Mouse (Mus musculus) bone marrow macrophage, adult 2 months (primary cell): ENCODE results near the gene Htr1f. TPM values are rescaled to one million over a fixed set of nuclear protein-coding genes. Genes with fewer than 3 reads are reported as not detected.
A peak's percentile ranks its signal among the peaks of the same experiment; 100 is the strongest.

ENCODE experiments used
- H3K27ac ChIP-seq: 2 replicates; pipeline ENCODE4 v1.5.1; 2012; ENCODE audit warnings: low read depth, low read length; ENCODE audit not compliant: insufficient read depth
- H3K4me1 ChIP-seq: 2 replicates; pipeline ENCODE4 v1.6.1; 2012; ENCODE audit warnings: low read length; ENCODE audit not compliant: control insufficient read depth, insufficient read depth
- H3K4me3 ChIP-seq: 2 replicates; pipeline ENCODE4 v1.5.1; 2012; ENCODE audit warnings: mild to moderate bottlenecking, low read length, moderate library complexity; ENCODE audit not compliant: insufficient read depth
- CTCF ChIP-seq: IDR thresholded peaks from 2 replicates; pipeline ENCODE4 v1.5.1; 2012; ENCODE audit warnings: low read depth, mild to moderate bottlenecking, low read length, moderate library complexity
- POLR2A ChIP-seq: IDR thresholded peaks from 2 replicates; pipeline ENCODE4 v1.6.1; 2012; ENCODE audit warnings: mild to moderate bottlenecking, low read depth, low read length, borderline replicate concordance
- polyA plus RNA-seq: library from polyadenylated mRNA; stranded (reverse); fragments of >200 nt; gene quantifications from 2 replicates; pipeline ENCODE4 v1.2.4, GENCODE M21; 2012; ENCODE audit not compliant: missing spikeins, insufficient read depth, insufficient read length

Gene Htr1f
- polyA plus RNA-seq, 1 experiment, result not detected

DNA sequence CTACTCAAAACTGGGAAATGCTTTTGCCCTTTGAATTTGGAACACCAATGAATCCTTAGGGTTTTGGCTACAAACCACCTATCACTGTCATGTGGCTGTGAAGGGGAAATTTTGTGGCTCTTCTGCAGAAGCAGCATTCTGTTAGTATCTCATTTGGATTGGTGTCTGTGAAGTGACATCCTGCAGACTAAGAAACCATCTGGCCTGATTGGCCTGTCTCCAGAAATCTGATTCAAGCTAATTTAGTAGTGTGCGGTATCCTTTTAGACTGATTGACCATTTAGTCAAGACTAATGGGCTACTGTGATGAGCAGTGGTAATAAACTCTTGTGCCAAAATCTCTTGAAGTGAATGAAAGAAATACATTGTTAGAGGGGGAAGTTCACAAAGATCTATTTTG, 76.0 kb downstream of the Htr1f start:
- TF ChIP-seq POLR2A (no peak), CTCF (no peak)
- Histone ChIP-seq H3K4me3 (no peak overlapping the region), H3K27ac (no peak overlapping the region), H3K4me1 (no peaks in the 10 kb centered on the region)

DNA sequence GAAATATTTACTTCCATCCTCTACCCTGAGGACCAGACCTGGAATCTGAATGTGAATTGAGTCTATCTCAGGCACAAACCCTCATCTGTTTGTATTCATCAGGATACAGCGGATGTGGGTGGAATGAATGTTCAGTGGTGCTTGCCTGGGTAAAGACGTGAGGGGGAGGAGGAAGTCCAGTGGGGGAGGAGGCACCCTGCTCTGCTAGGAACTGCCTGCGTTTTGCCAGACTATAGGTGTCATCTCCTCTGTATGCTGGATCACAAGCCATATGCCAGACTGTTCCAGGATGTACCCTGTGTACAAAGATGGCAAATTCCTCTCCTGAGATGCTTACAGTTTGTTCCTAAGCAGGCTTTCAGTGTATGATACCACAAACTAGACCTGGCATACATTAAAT, 83.3 kb downstream of the Htr1f start:
- Histone ChIP-seq H3K4me3 (no peak overlapping the region), H3K4me1 (no peaks in the 10 kb centered on the region), H3K27ac (no peak overlapping the region)
- TF ChIP-seq CTCF, result no peak
- TF ChIP-seq POLR2A, result no peak

- Histone ChIP-seq H3K4me3 (no peak overlapping the region), H3K4me1 (no peaks in the 10 kb centered on the region), H3K27ac (no peak overlapping the region)
- TF ChIP-seq POLR2A (no peak), CTCF (no peak)
Measured at GRCm38 (mm10) chr16:65018710-65019109, 86.9 kb downstream of the Htr1f start.

DNA sequence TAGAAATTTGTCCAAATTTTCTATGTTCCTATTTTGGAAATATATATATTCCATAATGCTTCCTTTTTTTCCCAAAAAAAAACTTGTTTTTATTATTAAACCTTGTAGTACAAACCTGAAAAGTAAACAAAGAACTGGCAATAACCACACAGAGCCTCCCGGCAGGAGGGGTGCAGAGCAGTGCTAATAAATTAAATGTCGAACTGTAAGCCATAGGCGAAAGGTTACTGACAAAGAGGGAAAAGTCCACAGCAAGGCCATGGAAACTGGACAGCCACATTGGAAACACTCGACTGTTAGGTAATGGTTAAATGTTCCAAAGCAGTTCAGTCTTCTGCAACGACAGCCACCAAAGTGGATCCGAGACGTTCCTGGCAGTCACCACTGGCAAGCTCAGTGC, 87.5 kb downstream of the Htr1f start:
- TF ChIP-seq CTCF, result no peak
- no peak for TF ChIP-seq POLR2A
- no peaks in the 10 kb centered on the region for H3K4me1 ChIP-seq
- H3K4me3 ChIP-seq, result no peak overlapping the region
- H3K27ac ChIP-seq, result no peak overlapping the region

GRCm38 (mm10) chr16:65017566-65017965, 88.1 kb downstream of the Htr1f start:
- Histone ChIP-seq H3K4me3 (no peak overlapping the region), H3K27ac (no peak overlapping the region), H3K4me1 (no peaks in the 10 kb centered on the region)
- TF ChIP-seq POLR2A, result no peak
- TF ChIP-seq CTCF, result no peak

DNA sequence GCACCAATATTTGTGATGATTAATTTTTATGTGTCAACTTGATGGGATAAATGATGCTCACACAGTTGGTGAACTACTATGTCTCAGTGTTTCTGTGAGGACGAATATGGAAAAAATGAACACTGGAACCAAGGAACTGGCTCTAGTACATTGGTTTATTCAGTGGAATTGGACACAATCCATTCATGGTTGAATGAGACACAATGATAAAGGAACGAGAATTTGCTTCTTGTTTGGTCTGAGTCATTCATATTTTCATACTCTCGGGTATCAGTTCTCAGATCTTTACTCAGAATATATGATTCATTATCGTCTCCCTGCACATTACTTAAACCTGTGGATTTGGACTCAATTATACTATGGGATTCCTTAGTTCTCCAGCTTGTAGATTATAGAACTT, 90.4 kb downstream of the Htr1f start:
- TF ChIP-seq POLR2A (no peak), CTCF (no peak)
- Histone ChIP-seq H3K27ac (no peak overlapping the region), H3K4me1 (no peaks in the 10 kb centered on the region), H3K4me3 (no peak overlapping the region)

- Histone ChIP-seq H3K4me1 (no peaks in the 10 kb centered on the region), H3K4me3 (no peak overlapping the region)
- TF ChIP-seq POLR2A (no peak), CTCF (no peak)
Measured at GRCm38 (mm10) chr16:65001993-65002821, 103.4 kb downstream of the Htr1f start.

GRCm38 (mm10) chr16:64989279-64989800, 116.3 kb downstream of the Htr1f start:
- H3K27ac ChIP-seq, result peak overlapping the region; percentile 75
- TF ChIP-seq POLR2A, result no peak
- TF ChIP-seq CTCF, result no peak

More at GRCm38 (mm10) chr16:65001993-65002821, 103.4 kb downstream of the Htr1f start:
- H3K27ac ChIP-seq, result no peak overlapping the region

GRCm38 (mm10) chr16:64987564-64987963, 118.1 kb downstream of the Htr1f start:
- peaks cover 17% of the 10 kb centered on the region for H3K4me1 ChIP-seq
- H3K27ac ChIP-seq, result peak overlapping the region; percentile 54
- H3K4me3 ChIP-seq, result no peak overlapping the region
- TF ChIP-seq CTCF (no peak), POLR2A (no peak)

More at GRCm38 (mm10) chr16:64989279-64989800, 116.3 kb downstream of the Htr1f start:
- Histone ChIP-seq H3K4me3 (no peak overlapping the region), H3K4me1 (peaks cover 17% of the 10 kb centered on the region)

DNA sequence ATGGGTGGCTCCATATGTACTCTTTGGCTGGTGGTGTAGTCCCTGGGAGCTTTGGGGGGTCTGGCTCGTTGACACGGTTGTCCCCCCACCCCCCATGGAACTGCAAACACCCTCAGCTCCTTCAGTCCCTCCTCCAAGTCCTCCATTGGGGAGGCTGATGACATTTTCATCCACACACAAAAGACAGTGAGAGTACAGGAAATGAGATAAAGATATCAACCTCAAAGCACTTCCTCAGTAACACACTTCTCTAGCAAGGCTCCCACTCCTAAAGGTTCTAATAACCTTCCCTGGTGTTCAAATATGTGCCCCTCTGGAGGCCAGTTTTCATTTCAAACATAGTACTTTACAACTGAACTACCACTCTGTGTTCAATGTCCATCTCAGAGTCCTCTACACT, 118.6 kb downstream of the Htr1f start:
- no peak overlapping the region for H3K27ac ChIP-seq
- peaks cover 17% of the 10 kb centered on the region for H3K4me1 ChIP-seq
- TF ChIP-seq POLR2A (no peak), CTCF (no peak)
- no peak overlapping the region for H3K4me3 ChIP-seq
